Mouse (Mus musculus) liver, postnatal 0 days (tissue): ENCODE results near the gene Foxn3.

Source experiments
- CTCF ChIP-seq: sonication (generic); IDR thresholded peaks from 2 replicates; pipeline ENCODE4 v1.5.1; 2016; ENCODE audit warnings: antibody characterized with exemption, low read depth
- EP300 ChIP-seq: IDR thresholded peaks from 2 replicates; pipeline ENCODE4 v1.6.1; 2016; ENCODE audit warnings: antibody characterized with exemption, low read depth, mild to moderate bottlenecking

GRCm38 (mm10) chr12:99314817-99315216, 248.6 kb downstream of the Foxn3 start:
- TF ChIP-seq EP300 (no peak), CTCF (no peak)
